Mouse (Mus musculus): ENCODE results near the gene Taf3. TPM values are rescaled to one million over a fixed set of nuclear protein-coding genes. Genes with fewer than 3 reads are reported as not detected.

Gene Taf3
- polyA plus RNA-seq, 1 experiment from 2014 or later: 11.0 TPM

DNA sequence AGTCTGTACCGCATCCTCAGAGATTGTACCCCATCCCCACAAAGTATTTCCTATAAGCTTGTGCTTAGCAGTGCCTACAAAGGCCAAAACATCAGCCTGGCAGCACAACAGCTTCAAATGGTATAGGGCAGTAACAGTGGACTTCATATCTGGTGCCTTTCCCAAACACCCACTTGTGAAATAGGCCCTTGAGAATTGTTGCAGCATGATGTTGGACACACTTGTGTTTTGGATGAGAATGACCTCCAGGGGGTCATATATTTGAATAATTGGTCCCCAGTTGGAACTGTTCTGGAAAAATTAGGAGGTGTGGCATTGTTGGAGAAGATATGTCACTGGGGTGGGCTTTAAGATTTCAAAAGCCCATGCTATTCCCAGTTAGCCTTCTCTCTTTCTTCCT is 3.6 kb upstream of the Taf3 start:
- Histone ChIP-seq H3K27ac (no peak overlapping the region), H3K4me2 (no peak overlapping the region), H3K4me3 (replicated peaks) (no peak overlapping the region), H3K27me3 (replicated peaks) (no peaks in the 10 kb centered on the region), H3K4me1 (peaks cover 12% of the 10 kb centered on the region), H3K36me3 (peaks cover 17% of the 10 kb centered on the region), H3K9ac (no peak overlapping the region), H3K9me3 (no peaks in the 10 kb centered on the region)
- WGBS: 86% methylated on average over 1 of the region's 1 CpGs
- ATAC-seq (ENCODE audit: insufficient read depth, low FRiP score, low read depth): no peak

DNA sequence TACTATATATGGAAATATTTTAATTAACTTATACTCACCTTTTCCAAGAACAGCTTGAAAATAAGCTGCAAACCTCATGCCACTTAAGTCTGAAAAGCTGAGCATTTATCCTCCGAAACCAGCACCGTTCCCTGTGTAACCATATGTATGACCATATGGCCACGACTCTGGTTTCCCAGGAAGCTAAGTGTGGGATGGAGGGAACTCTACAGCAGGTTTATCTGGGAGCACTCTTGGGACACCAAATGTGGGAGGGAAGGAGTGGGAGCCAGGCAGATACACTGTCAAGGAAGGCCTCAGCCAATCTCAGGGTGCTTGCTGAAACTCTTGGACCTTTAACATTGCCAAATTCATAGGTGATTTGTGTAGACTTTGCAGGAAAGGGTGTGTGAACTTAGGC is 2.5 kb upstream of the Taf3 start:
- no peak overlapping the region for H3K9ac ChIP-seq
- no peak overlapping the region for H3K4me3 ChIP-seq (replicated peaks)
- WGBS: 85% methylated on average over 3 of the region's 3 CpGs
- no peaks in the 10 kb centered on the region for H3K9me3 ChIP-seq
- peaks cover 12% of the 10 kb centered on the region for H3K4me1 ChIP-seq
- no peak overlapping the region for H3K27ac ChIP-seq
- ATAC-seq (ENCODE audit: insufficient read depth, low FRiP score, low read depth): no peak
- no peaks in the 10 kb centered on the region for H3K27me3 ChIP-seq (replicated peaks)
- H3K4me2 ChIP-seq: no peak overlapping the region
- peaks cover 10% of the 10 kb centered on the region for H3K36me3 ChIP-seq

DNA sequence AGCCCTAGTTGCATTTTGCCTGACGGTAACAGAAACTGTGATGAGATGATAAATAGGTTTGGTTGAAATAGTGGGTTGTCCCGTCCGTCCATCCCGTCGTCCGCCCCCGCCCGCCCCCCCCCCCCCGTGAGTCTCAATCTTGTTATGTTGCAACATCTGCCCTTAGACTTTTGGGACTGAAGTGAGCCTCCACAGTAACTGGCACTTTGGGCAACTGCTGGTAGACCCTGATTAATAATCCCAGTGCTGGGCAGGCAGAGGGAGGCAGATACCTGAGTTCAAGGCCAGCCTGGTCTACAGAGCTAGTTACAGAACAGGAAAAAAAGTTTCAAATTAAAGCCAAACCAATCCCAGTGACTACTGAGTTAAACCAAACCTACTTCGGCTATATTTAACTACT is 1.1 kb upstream of the Taf3 start:
- no peak for ATAC-seq (ENCODE audit: insufficient read depth, low FRiP score, low read depth)
- Histone ChIP-seq H3K27me3 (replicated peaks) (no peaks in the 10 kb centered on the region), H3K27ac (no peak overlapping the region), H3K4me2 (peak overlapping the region; percentile 60), H3K9me3 (no peaks in the 10 kb centered on the region), H3K4me3 (replicated peaks) (peak overlapping the region; percentile 94), H3K4me1 (peaks cover 12% of the 10 kb centered on the region), H3K36me3 (0 out of 2 replicates have a peak, but pooled peaks cover 4% of the 10 kb centered on the region), H3K9ac (no peak overlapping the region)
- 15% methylated on average over 7 of the region's 10 CpGs for WGBS

DNA sequence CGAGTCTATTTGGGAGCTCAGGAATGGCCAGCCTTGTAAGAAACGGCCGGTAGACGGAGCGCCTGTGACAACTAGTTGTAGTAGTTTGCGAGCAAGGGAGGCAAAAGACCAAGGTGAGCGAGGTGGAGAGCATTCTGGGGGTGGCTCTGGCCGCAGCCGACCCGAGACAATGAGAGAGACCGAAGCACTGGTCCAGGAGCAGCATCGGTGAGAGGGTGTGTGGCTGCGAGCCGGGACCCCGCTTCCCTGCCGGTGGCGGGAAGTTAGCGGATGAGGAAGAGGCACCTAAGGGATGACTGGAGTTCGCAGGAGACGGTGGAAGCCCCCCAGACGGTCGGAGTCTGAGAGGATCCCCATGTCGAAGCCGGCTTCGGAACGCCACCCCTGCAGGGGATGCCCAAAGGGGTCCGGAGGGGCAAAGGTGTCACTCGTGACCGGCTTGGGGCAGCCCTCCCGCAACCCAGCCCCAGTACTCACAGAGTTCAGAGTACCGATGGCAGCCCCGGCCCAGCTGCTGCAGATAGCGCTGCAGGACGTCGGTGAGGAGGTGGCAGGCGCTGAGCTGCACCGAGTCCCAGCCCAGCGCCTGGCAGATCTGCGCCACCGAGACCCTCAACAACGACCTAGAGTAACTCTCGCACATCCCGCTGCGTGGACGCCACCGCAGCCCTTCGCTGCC is 499 bp downstream of the Taf3 start:
- ATAC-seq (ENCODE audit: insufficient read depth, low FRiP score, low read depth): peak; percentile 28
- Histone ChIP-seq H3K4me3 (replicated peaks) (peak overlapping the region; percentile 94), H3K27me3 (replicated peaks) (no peaks in the 10 kb centered on the region), H3K4me2 (peak overlapping the region; percentile 85), H3K27ac (no peak overlapping the region), H3K9ac (peak overlapping the region; percentile 71), H3K36me3 (no peaks in the 10 kb centered on the region), H3K9me3 (no peaks in the 10 kb centered on the region), H3K4me1 (peaks cover 12% of the 10 kb centered on the region)
- under 1% methylated on average over 47 of the region's 47 CpGs for WGBS

DNA sequence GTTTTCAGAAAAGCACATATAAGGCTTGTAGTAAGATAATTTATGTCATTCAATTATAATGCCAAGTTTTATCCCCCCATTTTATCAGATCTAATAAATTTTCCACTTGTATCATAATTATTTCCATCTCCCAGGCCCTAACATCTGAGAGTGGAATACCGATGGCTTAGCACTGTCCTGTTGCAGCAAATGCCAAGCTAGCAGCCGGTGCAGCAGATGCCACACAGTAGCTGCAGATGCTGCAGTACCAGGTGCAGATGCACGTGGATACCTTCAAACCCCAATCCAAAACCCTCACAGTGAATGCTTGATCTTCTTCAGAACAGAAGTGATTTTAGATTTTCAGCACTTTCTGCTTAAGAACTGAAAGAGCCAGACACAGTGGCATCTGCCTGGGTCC is 13.4 kb downstream of the Taf3 start:
- no peak for ATAC-seq (ENCODE audit: insufficient read depth, low FRiP score, low read depth)

DNA sequence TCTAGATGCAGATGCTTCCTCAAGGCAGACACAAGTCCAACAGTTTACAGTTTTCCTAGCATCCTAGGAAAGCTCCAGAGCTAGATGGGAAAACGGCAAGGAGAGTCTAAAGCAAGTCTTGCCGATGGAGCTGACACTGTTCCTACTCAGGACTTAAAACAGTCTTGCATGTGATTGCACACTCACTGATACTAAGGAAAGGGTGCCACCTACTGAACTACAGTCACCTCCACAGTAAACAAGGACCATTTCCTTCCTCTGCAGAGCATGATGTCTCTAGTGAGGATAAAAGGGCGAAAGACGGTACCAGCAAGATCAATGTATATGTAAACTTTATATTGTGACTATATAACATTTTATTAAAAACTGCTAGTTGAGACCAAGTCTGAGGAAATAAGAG is 14.7 kb downstream of the Taf3 start:
- Histone ChIP-seq H3K4me1 (no peaks in the 10 kb centered on the region), H3K4me3 (replicated peaks) (no peak overlapping the region), H3K27ac (no peak overlapping the region), H3K9me3 (no peaks in the 10 kb centered on the region), H3K4me2 (no peak overlapping the region), H3K9ac (no peak overlapping the region), H3K36me3 (no peaks in the 10 kb centered on the region), H3K27me3 (replicated peaks) (no peaks in the 10 kb centered on the region)
- WGBS: 59% methylated on average over 4 of the region's 4 CpGs
- ATAC-seq (ENCODE audit: insufficient read depth, low FRiP score, low read depth): no peak

More for the DNA sequence above, 13.4 kb downstream of the Taf3 start:
- Histone ChIP-seq H3K4me2 (no peak overlapping the region), H3K27ac (no peak overlapping the region), H3K9ac (no peak overlapping the region), H3K36me3 (0 out of 2 replicates have a peak, but pooled peaks cover 3% of the 10 kb centered on the region), H3K27me3 (replicated peaks) (no peaks in the 10 kb centered on the region), H3K4me3 (replicated peaks) (no peak overlapping the region), H3K9me3 (no peaks in the 10 kb centered on the region), H3K4me1 (no peaks in the 10 kb centered on the region)
- 86% methylated on average over 3 of the region's 3 CpGs for WGBS

DNA sequence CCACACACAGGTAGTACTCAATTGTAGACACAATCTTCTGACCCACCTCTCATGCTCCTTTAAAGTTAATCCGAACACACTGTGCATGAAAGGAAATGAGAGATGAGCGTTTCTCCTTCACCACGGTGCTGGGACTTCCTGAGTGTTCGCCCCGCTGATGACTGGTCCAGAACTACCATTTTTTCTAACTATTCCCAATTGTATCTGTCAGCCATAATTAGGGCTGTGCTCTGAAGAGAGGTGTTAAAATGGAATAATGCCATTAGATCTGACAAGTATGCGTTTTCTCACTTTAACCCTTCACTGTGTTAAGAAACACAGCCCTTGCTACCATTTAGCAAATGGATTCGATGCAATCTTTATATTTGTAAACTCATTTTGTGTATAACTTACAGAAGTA is 18.6 kb downstream of the Taf3 start:
- Histone ChIP-seq H3K4me3 (replicated peaks) (no peak overlapping the region), H3K9ac (no peak overlapping the region), H3K4me2 (no peak overlapping the region), H3K27ac (no peak overlapping the region), H3K9me3 (no peaks in the 10 kb centered on the region), H3K36me3 (no peaks in the 10 kb centered on the region), H3K27me3 (replicated peaks) (no peaks in the 10 kb centered on the region), H3K4me1 (no peaks in the 10 kb centered on the region)
- ATAC-seq (ENCODE audit: insufficient read depth, low FRiP score, low read depth): no peak
- WGBS: 78% methylated on average over 7 of the region's 7 CpGs

DNA sequence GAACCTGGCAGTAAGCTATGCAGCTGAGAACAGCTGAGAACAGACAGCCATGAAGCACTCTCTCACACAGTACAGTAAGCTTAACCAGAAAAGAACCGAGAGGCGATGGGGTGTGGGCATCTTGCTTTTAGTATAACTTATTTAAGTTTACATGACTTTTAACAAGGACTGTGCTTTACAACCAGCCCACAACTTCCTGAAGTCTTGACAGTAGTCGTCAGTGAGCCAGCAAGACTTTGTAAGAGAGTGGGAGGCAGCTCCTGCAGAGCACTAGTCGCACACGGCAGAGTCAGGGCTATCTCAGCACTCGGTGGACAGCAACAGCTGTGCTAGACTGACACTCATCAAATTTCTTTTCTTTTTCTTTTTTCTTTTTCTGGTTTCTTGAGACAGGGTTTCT is 24.1 kb downstream of the Taf3 start:
- Histone ChIP-seq H3K9ac (no peak overlapping the region), H3K4me1 (no peaks in the 10 kb centered on the region), H3K9me3 (no peaks in the 10 kb centered on the region), H3K27me3 (replicated peaks) (no peaks in the 10 kb centered on the region), H3K27ac (no peak overlapping the region), H3K36me3 (no peaks in the 10 kb centered on the region), H3K4me3 (replicated peaks) (no peak overlapping the region), H3K4me2 (no peak overlapping the region)
- no peak for ATAC-seq (ENCODE audit: insufficient read depth, low FRiP score, low read depth)
- 71% methylated on average over 6 of the region's 6 CpGs for WGBS

DNA sequence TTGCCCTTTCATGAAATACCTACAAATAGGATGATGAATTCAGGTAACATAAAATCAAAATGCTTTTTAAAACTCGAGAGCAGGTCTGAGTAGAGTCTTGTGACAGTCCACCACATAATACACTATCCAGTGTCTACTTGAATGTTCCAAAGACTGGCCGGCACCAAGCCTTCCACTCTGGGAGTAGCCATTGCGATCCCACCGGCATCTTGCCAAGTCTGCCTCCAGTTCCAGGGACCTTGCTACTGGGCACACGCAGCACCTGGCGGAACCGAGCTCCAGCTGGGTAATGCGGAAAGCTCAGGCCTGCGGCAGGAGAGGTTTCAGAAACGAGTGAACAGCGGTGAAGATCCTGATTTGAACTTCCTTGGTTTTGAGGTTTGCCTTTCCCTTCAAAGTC is 27.1 kb downstream of the Taf3 start:
- Histone ChIP-seq H3K4me1 (no peaks in the 10 kb centered on the region), H3K9me3 (no peaks in the 10 kb centered on the region), H3K27me3 (replicated peaks) (no peaks in the 10 kb centered on the region), H3K27ac (no peak overlapping the region), H3K9ac (no peak overlapping the region), H3K4me3 (replicated peaks) (no peak overlapping the region), H3K36me3 (no peaks in the 10 kb centered on the region), H3K4me2 (no peak overlapping the region)
- no peak for ATAC-seq (ENCODE audit: insufficient read depth, low FRiP score, low read depth)
- 88% methylated on average over 11 of the region's 11 CpGs for WGBS

DNA sequence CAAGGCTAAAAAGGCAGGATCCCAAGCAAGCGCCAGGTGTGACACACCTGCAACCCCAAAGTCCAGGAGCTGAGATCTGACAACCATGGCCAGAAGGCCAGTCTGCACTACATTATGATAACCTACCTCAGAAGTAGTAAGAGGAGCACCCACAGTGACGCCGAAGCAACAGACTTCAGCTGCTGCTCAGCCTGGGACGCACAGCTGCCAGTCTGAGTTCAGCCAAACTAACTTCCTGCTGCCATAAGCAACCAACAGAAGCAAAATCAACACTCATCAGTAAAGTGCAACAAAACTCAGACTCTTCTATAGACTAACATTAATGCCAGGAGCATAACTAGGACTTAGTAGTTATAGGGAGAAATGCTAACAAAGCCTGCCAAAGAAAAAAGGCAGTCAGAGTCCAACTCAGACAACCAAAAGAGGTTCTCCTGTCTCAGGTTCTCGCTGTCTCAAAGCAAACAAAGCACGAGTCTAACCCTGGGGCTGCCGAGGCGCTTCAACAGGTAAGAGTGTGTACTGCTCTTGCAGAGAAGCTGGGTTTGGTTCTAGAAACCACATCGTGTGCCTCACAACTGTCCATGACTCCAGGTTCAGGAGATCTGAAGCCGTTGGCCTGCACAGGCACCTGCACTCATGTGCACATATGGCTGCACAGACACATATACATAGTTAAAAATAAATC is 33.3 kb downstream of the Taf3 start:
- no peaks in the 10 kb centered on the region for H3K9me3 ChIP-seq
- H3K27me3 ChIP-seq (replicated peaks): no peaks in the 10 kb centered on the region
- no peaks in the 10 kb centered on the region for H3K4me1 ChIP-seq
- WGBS: 73% methylated on average over 10 of the region's 10 CpGs
- no peak overlapping the region for H3K9ac ChIP-seq
- ATAC-seq (ENCODE audit: insufficient read depth, low FRiP score, low read depth): no peak
- H3K36me3 ChIP-seq: no peaks in the 10 kb centered on the region
- H3K27ac ChIP-seq: no peak overlapping the region
- H3K4me3 ChIP-seq (replicated peaks): no peak overlapping the region
- no peak overlapping the region for H3K4me2 ChIP-seq

DNA sequence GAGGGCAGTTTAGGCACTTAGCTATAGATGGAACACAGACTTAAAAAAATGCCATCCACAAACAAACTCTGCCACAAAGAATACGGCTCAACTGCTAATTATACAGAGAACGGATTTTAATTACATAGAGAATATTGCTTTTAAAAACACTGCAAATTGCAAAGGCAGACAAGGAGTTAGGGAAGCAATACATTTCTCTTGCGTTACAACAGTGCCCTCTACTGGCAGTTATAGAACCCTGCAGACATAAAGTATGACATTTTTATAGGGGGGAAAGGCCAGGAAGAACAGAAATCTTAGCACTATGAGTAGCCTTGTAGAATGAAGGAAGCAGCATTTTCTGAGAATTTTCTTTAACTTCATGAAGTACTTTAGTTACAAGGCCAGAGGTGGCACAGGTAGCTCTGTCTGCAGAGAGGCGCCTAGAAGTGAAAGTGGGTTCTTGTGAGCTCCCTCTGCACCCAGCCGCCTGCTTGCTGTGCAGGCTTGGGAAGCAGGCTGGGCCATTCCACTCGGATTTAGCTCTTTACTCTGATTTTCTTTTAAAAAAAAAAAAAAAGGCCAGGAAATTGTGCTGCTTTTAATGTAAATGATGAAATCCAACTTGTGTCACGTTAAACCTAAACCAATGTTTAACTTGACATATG is 38.0 kb downstream of the Taf3 start:
- Histone ChIP-seq H3K4me1 (no peaks in the 10 kb centered on the region), H3K4me2 (no peak overlapping the region), H3K9ac (no peak overlapping the region), H3K36me3 (no peaks in the 10 kb centered on the region), H3K4me3 (replicated peaks) (no peak overlapping the region), H3K27ac (no peak overlapping the region), H3K9me3 (no peaks in the 10 kb centered on the region), H3K27me3 (replicated peaks) (no peaks in the 10 kb centered on the region)
- 40% methylated on average over 7 of the region's 7 CpGs for WGBS
- ATAC-seq (ENCODE audit: insufficient read depth, low FRiP score, low read depth): no peak

DNA sequence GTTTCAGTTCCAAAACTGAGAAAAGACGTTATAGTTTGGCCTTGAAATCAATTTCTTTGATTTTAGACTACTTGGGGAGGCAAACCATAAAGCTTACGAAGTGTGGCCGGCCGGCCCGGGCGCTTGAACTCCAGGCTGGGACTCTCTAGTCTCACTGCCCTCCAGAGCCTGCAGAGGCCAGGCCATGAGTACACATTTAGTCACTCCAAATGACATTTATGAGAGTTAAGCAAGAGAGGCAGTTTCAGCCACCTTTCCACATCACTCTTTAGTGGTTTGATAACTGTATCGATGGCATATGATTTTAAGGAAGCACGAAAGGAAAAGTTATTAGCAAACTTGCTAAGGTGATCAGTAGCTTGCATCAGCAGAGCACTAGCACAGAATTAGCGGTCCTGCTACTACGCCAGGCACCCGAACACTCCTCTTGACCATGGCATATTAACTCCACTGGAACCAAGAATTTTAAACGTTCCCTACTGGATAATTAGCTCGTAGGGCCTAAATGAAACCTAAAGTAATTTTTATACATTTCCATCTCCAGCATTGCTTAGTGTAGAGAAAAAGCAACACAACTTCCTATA is 38.6 kb downstream of the Taf3 start:
- no peaks in the 10 kb centered on the region for H3K9me3 ChIP-seq
- H3K36me3 ChIP-seq: no peaks in the 10 kb centered on the region
- no peaks in the 10 kb centered on the region for H3K4me1 ChIP-seq
- H3K4me2 ChIP-seq: no peak overlapping the region
- 82% methylated on average over 13 of the region's 13 CpGs for WGBS
- no peak overlapping the region for H3K27ac ChIP-seq
- H3K4me3 ChIP-seq (replicated peaks): no peak overlapping the region
- no peak overlapping the region for H3K9ac ChIP-seq
- ATAC-seq (ENCODE audit: insufficient read depth, low FRiP score, low read depth): no peak
- H3K27me3 ChIP-seq (replicated peaks): no peaks in the 10 kb centered on the region

Measured in stomach, embryonic 15.5 days (tissue).